Mouse (Mus musculus) adrenal gland, adult 18-20 months (tissue): ENCODE measurements around the gene Selp. TPM values are rescaled to one million over a fixed set of nuclear protein-coding genes. Genes with fewer than 3 reads are reported as not detected.

Source experiments
- DNase-seq, 2 experiments: peaks; one replicate each; pipeline ENCODE4 v3.0.0; 2021 to 2022; ENCODE audit warnings: low spot score in 2 of 2
- long read RNA-seq, 2 experiments: library from polyadenylated mRNA; stranded (forward); transcript quantifications; one replicate each; pipeline ENCODE4 v2.0.0; 2021
- total RNA-seq, 2 experiments: library from RNA; stranded (reverse); gene quantifications; 1 replicate in 1 of 2; 2 replicates in 1 of 2; pipeline ENCODE4 v1.2.3; 2021

Gene Selp
- under 1 TPM; 0.43 to 0.96 TPM for total RNA-seq
- long read RNA-seq, experiment 1, partial matches to known transcripts, result 1 of 2 reads
- long read RNA-seq, experiment 1, other reads (novel, unspliced or antisense), result 0 of 2 reads
- long read RNA-seq, experiment 2, result 0 reads

DNA sequence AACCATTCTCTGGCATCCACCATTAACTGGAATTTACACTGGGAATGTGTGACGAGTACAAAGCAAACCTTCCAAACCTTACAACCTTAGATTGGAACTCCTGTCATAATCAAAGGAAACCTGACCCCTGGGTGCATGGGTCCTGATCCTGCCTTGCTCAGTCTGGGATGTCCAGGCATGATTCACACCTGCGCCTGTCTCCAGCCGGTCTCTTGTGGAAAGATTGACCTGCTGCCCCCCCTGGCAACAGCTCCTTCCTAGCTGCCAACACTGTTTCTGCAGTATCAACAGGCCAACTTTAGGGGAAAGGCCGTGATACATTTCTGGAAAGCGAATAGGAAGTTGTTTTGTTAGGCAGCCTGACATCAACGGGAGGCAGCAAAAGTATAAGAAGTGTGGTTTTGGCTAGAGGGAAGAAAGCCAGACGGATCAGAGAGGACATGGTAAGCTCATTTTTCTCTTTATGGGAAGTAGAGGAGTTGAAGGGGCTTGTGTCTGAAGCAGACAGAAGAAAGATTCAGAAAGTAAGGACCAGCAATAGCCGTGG lies at the start of gene Selp:
Selp (plus strand) TSS at position 318 of the 547 bp plus-strand sequence.
- DNase-seq, result no peak

GRCm38 (mm10) chr1:164069261-164069660 lies 45.8 kb upstream of the Selp start:
- no peak for DNase-seq

DNA sequence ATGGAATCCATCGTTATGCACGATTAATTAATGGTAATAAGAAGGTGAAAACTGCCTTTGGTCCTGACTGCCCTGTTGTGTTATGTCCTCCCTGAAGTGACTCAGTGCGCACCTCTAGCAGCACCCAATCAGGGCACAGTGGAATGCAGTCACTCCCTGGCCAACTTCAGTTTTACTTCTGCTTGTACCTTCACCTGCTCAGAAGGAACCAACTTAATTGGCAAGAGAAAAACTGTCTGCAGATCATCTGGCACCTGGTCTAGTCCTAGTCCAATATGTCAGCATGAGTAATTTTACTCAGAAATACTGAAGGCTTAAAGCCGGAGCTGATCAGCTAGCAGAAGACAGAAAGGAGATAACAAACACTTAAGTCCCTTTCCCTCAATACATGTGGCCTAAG lies 44.6 kb upstream of the Selp start:
- DNase-seq, result no peak

GRCm38 (mm10) chr1:164071111-164071510 lies 44.0 kb upstream of the Selp start:
- no peak for DNase-seq

DNA sequence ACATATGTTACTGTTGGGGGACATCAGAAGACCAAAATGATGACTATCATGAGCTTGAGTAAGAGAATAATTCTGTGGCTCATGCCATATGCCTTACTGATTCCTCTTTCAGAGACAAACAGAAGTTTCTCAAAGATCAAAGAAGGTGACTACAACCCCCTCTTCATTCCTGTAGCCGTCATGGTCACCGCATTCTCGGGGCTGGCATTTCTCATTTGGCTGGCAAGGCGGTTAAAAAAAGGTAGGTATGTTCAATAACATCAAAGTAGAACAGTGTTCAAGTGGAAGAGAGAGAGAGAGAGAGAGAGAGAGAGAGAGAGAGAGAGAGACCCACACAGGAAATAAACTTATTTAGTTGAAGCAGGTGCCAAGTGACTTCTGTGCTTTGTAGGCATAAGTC lies 43.1 kb upstream of the Selp start:
- DNase-seq, result no peak

DNA sequence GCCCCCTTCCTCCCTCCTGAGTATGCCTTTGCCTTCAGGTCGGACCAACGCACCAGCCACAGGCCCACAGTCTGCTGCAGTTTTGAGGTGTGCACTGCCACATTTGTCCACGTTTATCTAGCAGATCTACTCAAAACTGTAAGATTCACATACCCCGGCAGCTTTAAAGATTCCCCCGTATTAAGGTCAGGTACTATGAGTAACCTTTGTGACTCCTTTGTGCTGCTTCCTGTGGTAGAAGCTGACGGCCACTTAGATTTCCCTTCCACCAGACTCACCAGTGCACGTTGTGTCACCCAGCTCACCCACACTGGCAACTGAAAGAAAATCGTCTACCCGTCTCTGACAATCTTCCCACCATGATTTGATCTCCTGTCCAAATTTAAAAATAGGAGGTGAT lies 42.0 kb upstream of the Selp start:
- DNase-seq, result no peak

- DNase-seq, result no peak
Measured at GRCm38 (mm10) chr1:164073803-164074202, 41.3 kb upstream of the Selp start.

- DNase-seq, result no peak
Measured at GRCm38 (mm10) chr1:164074606-164075140, 40.4 kb upstream of the Selp start.

- DNase-seq, result no peak
Measured at GRCm38 (mm10) chr1:164075416-164075815, 39.6 kb upstream of the Selp start.

- no peak for DNase-seq
Measured at GRCm38 (mm10) chr1:164076441-164076840, 38.6 kb upstream of the Selp start.

DNA sequence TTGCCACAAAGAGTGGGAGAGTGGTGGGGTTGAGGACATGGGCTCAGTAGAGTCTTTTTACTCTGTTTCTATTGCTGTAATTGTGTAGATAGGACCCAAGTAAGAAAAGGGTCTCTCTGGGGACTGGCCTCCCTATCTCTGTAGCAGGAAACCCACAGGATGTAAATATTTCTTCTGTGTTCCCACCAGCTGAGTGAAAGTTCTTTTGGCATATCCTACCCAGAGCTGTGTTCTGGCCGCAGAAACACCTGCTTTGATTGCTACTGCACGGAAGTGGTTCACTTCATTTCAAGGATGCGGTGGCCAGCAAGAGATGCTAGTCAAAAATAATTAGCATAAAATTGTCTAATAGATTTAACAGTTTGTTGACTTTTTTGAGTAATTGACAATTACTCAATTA lies 38.0 kb upstream of the Selp start:
- DNase-seq, result no peak

DNA sequence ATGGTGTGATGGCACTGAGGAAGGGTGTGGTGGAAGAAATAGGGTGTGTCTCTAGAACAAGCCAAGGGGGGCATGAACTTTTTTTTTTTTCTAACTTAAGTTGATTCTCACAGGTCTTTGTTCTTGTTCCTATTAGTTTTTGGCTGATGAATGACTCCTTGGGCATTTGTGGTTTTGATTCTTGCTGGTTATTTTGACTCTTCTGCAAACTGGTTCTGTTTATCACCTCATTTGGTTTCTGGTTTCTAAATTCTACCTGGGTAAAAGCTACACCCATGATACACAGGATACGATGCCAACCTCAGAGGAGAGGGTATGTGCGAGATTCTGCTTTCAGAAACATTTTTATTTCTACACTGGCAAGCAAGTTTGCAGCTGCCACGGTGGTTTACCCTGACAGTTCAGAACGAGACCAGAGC lies 36.7 kb upstream of the Selp start:
- no peak for DNase-seq

- DNase-seq, result no peak
Measured at GRCm38 (mm10) chr1:164079091-164079490, 36.0 kb upstream of the Selp start.

DNA sequence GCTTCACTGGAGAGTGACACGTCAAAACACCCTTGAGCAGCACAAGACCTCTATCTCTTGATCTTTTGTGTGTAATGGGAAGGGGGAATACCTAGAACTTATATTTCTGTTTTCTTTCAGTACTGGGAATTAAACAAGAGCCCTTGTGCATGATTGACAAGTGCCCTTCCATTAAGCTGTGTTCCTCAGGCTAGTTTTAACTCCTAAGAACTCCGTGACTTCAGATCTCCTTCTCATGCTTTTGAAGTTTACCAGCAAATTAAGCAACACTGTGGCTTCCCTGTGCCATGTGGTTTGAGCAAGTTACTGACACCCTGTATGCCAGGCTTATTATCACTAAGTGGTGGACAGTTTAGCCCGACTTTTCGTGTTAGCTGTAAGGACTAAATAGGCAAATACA lies 32.0 kb upstream of the Selp start:
- DNase-seq, result no peak

DNA sequence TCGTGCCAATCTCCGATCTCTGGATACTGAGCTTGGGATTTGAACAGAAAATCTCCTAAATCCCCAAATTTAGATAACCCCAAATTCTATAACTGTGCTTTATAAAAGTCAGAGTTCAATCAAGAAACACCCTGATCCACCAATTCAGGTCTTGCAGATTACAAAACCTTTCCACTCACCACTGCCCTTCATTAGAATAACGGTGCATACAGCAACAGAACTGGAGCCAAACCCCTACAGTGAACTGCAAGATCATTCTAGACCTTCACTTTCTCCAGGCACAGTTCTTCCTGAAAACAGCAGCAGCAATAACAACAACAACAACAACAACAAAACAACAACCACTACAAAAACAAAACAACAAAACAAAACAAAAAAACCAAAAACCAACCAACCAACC lies 28.3 kb upstream of the Selp start:
- DNase-seq, result no peak

DNA sequence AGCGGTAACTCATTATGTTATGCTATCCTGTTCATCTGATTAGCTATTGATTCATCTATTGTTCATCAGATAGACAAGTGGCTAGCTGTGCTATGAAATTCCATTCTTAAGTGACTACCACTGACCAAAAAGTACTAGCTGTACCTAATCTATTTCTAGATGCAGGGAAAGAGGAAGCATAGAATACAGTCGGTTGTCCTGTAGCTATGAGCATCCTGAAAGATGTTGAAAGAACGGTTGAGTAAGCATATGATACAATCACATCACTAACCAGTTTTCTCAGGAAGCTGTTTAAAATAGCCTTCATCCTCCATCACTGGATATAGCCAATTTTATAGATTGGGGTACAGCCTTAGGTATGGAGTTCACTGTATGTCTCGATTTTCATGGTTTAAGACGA lies 27.2 kb upstream of the Selp start:
- DNase-seq, result no peak

GRCm38 (mm10) chr1:164096780-164097179 lies 18.3 kb upstream of the Selp start:
- no peak for DNase-seq

DNA sequence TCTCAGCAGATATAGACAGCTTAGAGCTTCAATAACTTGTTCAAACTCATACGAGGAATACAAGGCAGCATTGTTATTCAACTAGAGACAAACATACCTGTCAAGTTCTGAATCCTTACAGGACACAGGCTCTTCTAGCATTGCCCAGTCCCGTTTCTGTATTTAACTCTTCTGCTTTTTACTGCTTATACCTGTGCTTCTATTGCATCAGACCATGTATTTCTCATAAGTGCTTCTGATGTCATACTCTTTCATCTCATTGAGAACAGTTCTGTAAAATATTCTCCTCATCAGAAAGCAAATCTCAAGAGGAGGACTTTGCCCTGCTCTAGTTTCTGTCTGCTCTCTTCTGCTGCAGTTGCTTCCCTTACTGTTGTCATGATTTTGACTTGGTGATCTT lies 17.2 kb upstream of the Selp start:
- no peak for DNase-seq

- no peak for DNase-seq
Measured at GRCm38 (mm10) chr1:164098372-164098771, 16.7 kb upstream of the Selp start.

DNA sequence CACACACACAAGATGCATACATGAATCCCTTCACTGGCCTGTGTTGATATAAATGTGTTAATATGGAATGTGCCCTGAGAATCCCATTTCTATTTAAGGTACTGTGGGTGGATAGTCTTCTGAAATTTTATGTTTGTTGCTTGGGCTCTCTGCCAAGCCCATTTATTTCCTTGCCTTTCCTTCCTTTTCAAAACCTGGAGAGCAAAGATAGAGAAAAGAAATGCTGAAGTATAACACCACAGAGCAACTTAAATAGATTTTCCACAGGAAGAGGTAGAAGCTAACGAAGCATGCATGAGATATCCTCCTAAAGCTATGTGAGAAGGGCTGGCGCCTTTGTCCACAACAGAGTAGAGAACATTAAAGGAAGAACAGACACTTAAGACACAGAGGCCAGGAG lies 5.3 kb upstream of the Selp start:
- DNase-seq, result no peak

GRCm38 (mm10) chr1:164110591-164111329 lies 4.3 kb upstream of the Selp start:
- DNase-seq, result no peak

- DNase-seq, result no peak
Measured at GRCm38 (mm10) chr1:164114280-164114679, 784 bp upstream of the Selp start.

GRCm38 (mm10) chr1:164115647-164116046 lies 583 bp downstream of the Selp start:
- DNase-seq, result no peak
